Mouse (Mus musculus) gastrocnemius, adult 8-10 months (tissue): ENCODE measurements at regions not wholly inside any gene's neighbourhood (a gene's known extent, or its start where the extent isn't known, plus 50 kb on each side); places are given as distances from the start of the nearest gene placed in this dataset.

Experiments
- DNase-seq, 2 experiments: peaks; one replicate each; pipeline ENCODE4 v3.0.0; 2022; ENCODE audit warnings: low spot score in 2 of 2

DNA sequence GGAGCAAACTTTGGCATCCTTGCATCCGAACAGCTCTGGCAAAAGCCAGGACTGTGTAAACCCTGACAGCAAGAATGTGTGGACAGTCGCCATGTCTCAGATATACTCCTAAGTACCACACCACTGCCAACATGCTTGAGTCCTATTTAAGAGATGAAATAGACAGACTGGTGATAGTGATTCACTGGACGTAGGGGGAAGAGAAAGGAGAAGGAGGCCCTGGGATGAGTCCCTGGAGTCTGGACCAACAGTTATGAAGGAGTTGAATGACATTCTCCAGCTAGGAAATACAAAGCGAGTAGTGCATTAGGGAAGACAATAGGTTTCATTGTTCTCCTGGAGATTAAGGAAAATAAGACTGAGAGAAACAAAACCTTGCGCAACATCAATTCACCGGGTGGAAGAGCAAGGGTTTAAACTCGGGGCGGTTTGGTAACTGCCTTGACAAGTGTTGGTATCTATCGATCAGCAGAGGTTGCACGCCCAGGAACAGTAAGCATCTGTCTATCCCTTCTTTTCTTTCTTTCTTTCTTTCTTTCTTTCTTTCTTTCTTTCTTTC is 54.3 kb upstream of the Nrbf2 start:
- no peak for DNase-seq

DNA sequence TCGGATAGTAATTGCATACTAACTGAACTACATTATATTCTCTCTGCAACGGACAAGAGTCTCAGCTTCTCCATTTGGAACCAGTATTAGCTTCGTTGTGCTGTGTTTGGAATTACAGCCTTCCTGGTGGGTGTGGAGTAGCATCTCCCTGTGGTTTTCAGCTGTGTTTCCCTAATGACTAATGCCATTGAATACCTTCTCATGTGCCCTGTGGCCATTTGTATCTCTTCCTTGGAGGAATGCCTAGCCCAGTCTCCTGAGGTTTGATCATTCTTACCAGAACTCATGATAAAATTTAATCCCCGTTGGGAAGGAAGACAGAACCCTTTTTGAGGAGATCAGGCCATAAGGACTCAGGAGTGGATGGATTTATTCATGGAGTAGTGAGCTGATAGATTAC is 59.6 kb upstream of the Nrbf2 start:
- DNase-seq, result no peak

DNA sequence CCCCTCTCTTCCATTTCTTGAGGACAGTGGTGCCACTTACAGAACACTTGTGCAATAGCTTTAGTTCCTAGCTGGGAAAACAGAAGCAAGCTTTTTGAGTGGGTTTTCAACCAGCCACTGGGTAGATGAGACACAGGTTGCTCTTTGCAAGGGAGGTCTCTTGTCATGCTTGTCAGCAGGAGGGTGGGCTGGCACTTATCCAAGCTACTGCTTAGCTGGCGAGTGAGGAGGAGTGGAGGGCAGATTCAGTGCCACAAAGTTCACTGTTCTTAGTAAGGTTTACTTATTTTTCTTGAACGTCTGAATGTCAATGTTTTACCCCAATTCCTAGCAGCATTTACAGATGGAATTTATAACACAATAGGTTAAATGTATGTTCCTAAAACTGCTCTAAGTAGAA is 65.9 kb upstream of the Nrbf2 start:
- DNase-seq, result no peak

DNA sequence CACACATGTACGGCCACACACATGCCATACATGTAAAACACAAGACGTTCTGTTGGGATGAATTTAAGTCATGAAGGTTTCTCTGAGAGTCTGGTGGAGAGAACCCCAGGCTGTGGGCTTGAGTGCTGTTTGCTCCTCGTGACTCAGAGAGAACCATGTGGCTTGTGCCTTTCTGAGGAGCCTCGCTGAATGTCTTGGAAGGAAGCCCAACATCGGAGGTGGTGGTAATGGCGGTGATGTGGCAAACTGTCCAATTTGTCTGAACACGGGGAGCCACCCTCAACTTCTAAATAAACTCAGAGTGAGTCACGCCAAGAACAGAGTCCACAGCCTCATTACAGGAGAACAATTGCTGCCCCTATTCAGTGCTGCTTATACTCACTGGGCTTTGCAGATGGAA is 75.7 kb upstream of the Nrbf2 start:
- DNase-seq, result no peak

DNA sequence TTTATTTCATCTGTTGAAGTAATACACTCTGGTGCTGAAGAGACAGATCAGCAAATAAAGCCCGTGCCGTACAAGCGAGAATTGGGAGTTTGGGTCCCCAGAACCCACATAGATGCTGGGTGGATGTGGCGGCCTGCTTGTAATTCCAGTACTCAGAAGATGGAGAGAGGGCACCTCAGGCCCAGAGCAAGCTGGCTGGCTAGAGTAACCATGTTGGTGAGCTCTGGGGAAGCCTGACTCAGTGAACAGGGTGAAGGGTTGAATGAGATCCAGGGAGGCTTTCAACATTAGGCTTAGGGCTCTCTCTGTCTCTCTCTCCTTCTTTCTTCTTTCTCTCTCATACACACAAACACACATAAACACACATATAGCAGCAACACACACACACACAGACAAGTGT is 76.2 kb upstream of the Nrbf2 start:
- DNase-seq, result no peak

DNA sequence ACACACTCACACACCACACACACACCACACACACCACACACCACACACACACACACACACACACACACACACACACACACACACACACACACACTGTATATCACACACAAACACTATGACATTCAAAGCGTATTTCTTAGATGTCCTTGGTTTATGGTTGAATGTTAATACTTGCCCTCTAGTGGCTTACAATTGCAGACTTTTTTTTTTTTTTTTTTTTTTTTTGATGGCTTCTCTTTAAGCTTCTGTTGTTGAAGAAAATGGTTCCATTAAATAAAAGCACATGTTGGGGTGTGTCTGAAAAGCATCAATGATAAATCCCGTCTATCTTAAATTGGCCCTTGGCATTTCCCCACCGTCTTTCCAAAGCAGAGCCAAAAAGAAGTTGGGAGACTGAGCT is 79.5 kb upstream of the Nrbf2 start:
- no peak for DNase-seq

DNA sequence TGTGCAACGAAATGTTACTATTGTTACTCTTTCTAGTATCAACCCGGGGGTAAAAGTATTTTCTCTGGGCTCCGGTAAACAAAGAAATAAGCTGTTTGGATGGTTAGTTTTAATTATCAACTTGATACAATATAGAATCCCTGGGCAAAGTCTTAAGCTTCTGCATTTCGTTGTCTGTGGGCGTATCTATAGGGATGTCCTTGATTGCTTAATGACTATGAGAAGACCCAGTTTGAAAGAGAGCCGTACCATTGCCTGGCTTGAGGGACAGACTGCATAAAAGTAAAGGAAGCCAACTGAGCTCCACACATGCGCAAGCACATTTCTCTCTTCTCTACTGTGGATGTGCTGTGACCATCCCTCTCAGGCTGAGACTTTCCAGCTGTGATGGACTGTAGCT is 80.1 kb upstream of the Nrbf2 start:
- no peak for DNase-seq

DNA sequence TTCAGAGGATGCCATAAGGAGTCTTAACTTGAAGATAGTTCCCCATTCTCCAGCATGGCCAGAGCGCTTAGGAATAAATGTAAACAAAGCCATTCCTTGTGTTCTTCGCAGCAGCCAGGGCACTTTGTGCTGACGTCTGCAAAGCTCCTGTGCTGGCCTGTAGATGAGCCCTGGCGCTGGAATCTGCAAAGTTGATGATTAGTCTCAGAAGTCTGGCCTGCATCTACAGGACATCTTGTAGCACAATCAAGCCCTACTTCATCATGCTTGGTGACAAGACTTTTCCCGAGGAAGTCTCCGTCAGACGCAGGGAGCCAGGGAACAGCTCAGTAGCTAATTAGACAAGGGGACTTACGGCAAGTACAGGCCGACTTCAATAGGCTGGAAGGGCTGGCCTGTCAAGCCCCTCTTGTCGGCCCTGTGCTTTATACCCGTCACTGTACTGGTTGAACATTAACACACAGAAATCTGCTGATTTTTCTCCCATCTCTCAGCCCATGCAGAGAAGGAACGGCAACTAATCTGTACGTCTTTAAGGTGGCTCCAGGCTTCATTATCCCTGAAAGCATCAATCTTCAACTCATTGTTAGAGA is 87.6 kb upstream of the Nrbf2 start:
- no peak for DNase-seq

DNA sequence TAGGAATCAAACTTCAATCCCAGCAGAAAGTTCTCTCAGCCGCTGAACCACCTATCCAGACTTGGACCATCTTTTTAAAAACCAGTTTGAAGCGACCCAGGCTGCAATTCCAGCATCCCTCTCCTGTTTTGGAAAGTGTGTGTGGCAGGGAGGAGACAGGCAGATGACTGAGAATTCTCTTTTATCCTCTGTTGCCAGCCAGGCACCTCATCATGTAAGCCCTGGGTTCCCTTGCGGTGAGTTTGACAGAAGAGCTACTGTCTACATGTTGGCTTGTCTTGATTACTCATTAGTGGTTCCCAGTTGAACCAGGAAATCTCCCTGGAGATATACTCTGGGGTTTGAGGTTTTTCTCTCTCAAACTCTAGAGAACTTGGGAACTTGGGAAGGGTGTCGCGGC is 91.5 kb upstream of the Nrbf2 start:
- no peak for DNase-seq

DNA sequence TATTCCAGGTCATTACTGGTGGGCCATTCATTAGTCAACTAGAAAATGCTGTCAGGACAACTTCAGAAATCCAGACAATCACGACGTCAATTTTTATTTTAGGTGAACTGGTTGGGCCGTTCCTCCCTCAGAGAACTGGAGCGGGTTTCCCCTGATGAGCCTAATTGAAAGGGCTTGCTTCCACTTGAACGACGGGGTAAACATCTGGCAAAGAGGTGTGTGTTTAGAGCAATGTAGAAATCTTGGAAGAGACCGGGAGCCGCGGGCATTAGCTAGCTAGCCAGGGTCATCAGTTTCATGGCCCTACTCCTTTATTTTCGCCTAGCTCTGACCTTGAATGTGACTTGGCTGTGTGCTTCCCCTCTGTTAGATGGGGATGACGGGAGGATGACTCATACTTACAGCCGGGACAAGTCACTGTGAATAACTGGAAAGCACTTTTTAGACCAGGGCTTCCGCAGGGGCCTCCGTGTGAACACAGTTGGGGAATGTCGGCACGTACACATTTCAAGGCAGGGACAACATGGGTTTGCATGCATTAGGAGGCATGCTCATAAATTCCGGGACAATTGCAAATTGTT is 92.6 kb upstream of the Nrbf2 start:
- no peak for DNase-seq

DNA sequence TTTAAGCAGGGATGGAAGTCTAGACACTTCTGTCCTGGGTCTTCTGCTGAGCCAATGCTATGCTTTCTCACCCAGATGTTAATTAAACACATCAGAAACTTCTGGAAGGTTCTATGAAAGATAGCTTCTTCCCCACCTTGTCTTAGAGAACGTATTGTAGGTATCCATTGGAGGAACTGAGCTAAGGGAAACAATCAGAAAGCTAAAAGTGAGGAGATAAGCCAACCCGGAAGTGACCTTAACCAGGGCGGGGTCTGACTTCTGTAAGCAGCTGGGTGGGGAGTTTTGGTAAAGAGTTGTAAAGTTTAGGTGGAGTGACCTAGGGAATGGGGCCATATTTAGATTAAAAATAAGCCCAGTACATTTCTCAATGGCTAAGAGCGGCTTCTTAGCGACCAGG is 95.1 kb upstream of the Nrbf2 start:
- no peak for DNase-seq

DNA sequence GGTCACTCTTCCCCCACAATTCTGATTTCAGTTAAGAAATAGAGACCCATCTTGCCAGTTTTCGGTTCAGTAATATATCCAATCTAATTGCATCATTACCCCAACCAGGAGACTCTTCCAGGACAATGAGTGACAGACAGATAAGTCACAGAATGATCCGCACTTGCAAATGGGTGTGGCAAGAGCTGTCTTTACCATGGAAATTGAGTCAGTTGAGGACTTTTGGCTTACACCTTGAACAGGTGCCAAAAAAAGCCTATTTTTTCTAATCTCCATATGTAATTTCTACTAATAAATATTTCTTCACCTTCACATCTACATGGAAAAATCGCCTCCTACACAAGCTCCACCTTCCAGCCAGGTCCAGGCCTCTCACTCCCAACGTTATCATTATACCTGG is 98.2 kb upstream of the Nrbf2 start:
- no peak for DNase-seq

DNA sequence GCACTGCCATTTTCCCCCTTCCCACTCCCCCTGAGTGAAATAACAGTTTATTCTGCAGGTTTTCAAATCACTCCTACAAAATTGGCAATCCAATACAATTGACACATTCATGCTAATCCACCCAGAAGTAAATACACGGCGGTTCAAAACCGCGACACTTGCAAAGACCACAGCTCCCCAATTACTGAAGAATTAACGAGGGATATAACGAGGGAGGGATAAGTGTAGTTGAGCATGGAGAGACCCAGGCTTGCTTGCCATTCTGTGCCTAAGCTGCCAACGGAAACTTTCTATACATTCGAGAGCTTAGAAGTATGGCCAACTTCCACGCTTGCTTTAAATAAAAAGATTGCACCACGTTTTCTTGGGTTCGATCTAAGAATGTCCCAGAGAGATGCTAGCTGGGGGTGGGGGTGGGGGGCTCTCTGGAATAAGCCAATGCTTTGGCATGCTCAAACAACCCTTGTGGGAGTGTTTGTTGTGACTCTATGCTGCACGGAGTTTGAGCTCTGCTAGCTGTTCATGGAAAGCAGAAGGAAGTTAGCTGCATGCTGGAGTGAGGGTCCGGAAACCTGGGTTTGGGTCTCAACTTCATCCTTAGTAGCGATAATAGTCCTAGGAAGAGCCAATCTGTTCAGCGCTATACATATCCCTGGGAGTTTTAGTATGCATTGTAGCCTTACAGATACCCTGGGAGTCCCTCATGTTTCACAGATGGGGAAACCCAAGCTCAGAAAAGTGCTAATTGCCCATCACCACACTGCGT is 98.9 kb upstream of the Nrbf2 start:
- DNase-seq, result no peak

DNA sequence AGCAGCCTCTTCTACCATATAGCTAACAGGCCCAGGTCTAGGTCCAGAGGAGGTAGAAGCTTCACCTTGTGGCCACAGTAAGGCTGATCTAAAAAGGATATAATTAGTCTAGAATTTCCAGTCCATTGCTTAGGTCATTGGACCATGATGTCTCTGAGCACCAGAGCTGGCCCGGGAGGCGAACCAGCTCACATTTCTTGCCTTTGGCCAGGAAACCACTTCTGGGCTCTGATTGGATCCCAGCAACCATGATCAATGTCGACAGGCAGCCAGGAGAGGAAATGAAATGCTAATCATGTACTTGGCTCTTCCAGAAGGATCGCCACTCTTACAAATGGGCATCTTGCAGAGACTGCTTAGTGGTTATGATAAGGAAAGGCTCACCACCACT is 99.5 kb upstream of the Nrbf2 start:
- no peak for DNase-seq

DNA sequence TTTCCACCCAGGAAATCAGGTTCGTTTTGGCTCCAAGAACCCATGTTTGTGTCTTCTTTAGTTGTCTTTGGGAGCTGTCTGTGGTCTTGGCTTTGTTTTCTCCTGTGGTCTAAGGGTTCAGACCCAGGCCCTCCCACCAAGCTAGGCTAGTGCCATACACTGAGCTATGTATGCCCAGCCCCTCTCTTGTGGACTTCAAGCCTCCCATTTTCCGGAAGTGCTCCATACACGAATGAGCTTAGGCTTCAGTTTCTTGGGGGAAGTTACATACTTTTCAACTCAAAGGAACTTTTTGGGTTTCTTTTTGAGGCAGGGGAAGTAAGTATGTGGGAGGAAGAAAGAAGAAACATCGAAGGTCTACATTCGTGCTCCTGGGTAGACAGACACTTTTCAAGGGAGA is 100.9 kb upstream of the Nrbf2 start:
- DNase-seq, result no peak

DNA sequence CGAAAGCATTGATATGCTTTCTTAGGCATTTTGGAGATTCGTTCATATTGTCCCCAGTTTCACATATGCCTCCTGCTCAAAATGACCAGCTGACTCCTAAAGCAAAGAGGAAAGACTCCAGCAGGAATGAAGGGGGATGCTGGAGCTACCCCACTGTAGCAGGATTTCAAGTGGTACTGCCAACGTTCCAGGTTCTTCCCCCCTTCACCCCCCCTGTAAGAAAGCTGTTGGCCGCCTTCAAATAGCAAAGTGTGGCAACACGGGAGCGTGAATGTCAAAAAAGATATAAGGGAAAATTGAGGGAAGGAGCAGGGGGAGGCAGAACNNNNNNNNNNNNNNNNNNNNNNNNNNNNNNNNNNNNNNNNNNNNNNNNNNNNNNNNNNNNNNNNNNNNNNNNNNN is 103.7 kb upstream of the Nrbf2 start:
- no peak for DNase-seq

DNA sequence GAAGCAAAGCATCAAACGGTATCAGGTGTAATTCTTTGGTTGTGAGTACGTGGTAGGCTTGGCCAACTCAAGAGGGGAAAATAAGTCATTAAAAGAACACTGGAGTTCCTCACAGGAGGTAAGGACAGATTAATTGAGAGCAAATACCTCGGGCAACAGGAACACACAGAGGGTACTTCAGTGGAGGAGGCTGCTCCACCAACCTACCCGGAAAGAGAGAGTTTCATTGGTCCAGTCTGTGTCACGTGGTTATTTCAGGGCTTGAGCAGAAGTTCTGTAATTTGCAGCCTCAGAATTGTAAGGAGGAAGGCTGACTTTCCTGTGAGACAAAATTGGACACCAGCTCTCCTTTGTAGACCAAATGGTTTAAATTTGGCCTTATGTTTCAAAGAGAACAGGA is 115.3 kb upstream of the Nrbf2 start:
- no peak for DNase-seq

DNA sequence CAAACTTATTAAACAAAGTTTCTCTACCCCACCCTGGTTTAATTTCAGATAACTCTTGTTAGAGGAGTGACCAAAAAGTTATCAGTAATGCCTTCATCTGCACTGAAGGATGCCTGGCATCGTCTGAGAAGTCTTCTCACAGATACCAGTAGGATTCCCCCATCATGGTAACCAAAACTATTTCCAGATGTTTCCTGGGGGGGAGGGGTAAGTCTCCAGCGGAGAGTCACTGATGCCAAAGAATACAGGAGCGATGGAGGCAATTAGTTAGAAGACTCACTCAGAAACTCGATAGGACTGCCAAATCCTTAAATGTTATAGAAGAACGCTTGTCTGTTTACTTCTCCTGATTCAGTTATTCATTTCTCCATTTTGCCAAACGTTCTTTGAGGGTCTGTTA is 116.3 kb upstream of the Nrbf2 start:
- DNase-seq, result no peak

DNA sequence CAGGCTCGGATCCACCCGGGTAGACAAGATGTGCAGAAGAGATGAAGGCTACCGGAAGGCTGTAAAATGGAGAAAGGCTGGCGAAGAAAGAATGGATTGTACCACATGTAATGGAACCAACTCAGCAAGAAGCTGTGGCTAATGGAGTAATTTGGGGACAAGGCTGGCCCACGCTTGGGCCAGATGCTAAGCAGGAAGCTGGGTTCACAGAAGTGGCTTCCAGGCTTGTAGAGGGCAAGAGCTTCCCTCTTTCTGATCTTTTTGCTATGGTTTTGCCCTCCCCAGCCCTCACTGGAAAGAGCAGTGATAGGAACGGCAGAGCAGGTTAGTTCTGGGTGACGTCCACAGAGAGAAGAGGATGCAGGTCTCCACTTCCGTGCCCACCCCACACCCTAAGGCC is 117.7 kb upstream of the Egr2 start:
- no peak for DNase-seq

DNA sequence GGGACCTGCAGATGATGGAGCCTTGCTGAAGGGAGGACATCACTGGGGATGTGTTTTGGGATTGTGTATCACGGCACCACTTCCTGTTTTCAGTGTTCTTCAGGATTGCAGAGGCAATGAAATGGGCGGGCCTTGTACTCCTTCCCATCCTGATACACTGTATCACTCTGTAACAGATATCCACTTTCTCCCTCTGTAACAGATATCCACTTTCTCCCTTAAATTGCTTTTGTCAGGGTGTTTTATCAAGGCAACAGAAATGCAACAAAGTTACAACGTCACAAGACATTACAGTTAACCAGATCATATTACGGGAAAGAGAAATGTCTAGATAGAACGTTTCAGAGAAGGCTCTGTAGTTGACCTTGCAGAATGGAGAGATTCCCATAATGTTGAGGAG is 114.5 kb upstream of the Egr2 start:
- DNase-seq, result no peak

DNA sequence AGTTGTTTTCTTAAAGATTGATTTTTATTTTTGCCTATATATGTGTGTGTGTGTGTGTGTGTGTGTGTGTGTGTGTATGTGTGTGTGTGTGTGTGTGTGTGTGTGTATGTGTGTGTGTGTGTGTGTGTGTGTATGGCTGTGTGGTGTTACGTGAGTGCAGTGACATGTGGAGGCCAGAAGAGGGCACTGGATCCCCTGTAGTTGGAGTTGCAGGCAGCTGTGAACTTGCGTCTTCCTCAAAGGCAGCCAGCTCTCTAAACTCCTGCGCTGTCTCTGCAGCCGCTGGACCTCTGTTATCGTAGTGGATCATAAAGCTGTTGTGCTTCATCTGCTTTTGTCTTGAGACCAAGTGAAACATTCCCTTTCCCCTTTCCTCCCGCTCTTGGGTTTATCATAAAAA is 109.9 kb upstream of the Egr2 start:
- DNase-seq, result no peak

DNA sequence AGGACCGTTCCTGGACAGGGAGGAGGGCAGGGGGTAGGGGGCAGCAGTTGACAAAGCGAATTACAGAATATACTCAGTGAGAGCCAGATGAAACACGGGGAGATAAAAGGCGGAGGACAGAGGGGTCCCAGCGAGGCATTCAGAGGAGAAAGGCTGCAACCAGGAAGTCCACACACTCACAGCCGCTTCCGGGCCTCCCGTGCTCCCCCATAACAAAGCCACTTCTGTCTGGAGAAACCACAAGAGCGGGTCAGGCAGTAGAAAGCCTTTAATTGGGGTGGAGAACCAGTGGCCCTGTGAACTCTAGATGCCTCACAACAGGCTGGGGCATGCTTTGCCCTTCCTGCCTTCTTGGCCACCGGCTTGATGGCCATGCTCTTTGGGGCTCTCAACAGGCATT is 108.1 kb upstream of the Egr2 start:
- DNase-seq, result no peak

DNA sequence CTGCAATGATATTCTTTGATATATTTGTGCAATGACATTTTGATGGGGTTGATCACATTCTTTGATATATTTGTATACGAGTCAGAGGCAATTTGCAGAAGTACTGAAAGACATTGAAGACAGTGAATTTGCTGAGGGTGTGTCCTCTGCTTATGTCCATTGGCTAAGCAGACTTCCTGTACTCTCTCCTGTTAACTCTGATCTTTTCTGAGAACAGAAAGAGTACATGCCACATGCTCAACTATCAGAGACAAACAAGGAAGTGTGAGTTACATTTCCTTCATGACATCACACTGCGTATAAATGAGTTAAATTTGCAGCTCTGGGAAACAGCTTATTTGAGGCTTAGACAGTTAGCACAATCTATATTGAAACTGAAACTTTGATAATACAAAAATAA is 104.5 kb upstream of the Egr2 start:
- no peak for DNase-seq
